Mouse (Mus musculus): ENCODE data around the gene Gm8257. TPM values are rescaled to one million over a fixed set of nuclear protein-coding genes. Genes with fewer than 3 reads are reported as not detected.

Gm8257 gene
- not detected in 2 replicates for polyA plus RNA-seq (2015; fragmentation: Nextera tagmentation; extraction: Ambion mirVana)

GRCm38 (mm10) chr14:44706356-44706755 lies at the start of gene Gm8257:
Gene Gm8257 (minus strand): TSS chr14:44706456.

DNA sequence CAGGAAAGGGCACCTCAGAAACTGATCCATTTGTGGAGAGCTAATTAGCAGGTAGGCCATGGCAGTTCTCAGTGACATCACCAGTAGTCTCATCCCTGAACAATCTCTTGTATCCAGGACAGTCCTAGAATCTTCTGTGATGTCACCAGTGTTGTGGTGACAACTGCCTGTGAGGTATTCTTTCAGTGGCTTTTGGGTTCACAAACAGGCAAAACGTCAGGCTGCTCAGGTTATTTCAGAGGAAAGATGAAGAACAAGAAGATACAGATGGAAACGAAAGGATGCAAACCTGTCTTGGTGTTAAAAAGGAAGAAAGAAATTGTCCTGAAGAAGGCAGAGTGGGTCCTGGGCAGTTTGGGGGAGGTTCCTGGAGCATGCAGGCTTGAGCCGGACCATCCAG lies 44.0 kb upstream of the Gm8257 start, which contains the start of gene Gm8267:
Gm8267 (minus strand) TSS at position 101 of the 400 bp plus-strand sequence.

DNA sequence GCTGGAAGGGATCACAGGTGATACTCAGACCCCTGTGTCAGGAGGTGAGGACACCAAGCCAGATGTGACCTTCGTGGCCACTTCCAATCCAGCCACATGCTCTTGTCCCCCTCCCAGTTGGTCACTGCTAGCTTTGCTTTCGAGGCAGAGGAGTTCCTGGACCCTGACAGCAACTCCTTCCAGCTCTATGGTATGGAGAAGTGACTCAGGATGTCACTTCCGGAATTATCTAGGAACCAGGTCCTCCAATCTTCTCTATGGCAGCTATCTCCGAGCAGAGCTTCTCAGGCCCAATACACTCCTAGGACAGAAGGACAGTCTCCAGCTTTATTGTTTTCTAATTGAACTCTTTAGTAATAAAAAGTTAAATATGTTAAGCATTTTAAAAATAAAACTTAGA lies 78.5 kb downstream of the Gm8257 start, which contains the start of gene Gm5624:
Gm5624 (minus strand) TSS at position 202 of the 400 bp plus-strand sequence.

Other genes starting within 250 kb of the Gm8257 start
- gene BC061237, start 214.0 kb downstream of the Gm8257 start, polyA plus RNA-seq (2015; fragmentation: Nextera tagmentation; extraction: Ambion mirVana) = not detected in 2 replicates
- not detected in 2 replicates for gene Gm17093, start 188.2 kb downstream of the Gm8257 start, polyA plus RNA-seq (2015; fragmentation: Nextera tagmentation; extraction: Ambion mirVana)
- not detected in 2 replicates for gene Gm8247, start 123.3 kb downstream of the Gm8257 start, polyA plus RNA-seq (2015; fragmentation: Nextera tagmentation; extraction: Ambion mirVana)
- gene Gm5624, start 78.5 kb downstream of the Gm8257 start, polyA plus RNA-seq (2015; fragmentation: Nextera tagmentation; extraction: Ambion mirVana) = not detected in 2 replicates
- not detected in 2 replicates for gene Gm8267, start 43.9 kb upstream of the Gm8257 start, polyA plus RNA-seq (2015; fragmentation: Nextera tagmentation; extraction: Ambion mirVana)
- not detected in 2 replicates for gene Ptgdr, start 152.9 kb upstream of the Gm8257 start, polyA plus RNA-seq (2015; fragmentation: Nextera tagmentation; extraction: Ambion mirVana)